Mouse (Mus musculus) cerebellum, postnatal 36 days (tissue): ENCODE measurements around the gene Klrb1.
"Not testable (repeated sequence)": the region's sequence is repeated elsewhere in the genome, so short reads cannot be mapped to it uniquely, and the experiment has no call there.

Experiments
- DNase-seq, 2 experiments: peaks; one replicate each; pipeline ENCODE4 v3.0.0; 2021 to 2022; ENCODE audit warnings: mixed read lengths in 2 of 2

Gene Klrb1

DNA sequence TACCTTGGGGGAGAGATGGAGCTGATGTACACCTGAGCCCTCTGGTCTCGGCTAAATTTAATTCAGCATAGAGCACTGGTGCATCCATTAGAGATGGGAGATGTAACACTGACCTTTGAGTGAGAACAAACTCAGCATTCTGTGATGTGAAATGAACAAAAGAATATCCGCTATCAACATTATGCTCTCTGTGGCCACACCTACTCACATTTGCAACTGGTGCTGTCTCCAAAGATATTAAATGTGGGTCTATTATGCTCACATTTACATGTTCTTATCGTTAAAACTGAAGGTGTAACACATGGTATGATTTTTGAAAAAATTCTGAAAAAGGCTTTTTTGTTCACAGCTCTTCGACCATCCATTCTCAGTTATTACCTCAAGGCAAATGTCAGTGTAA is at the start of gene Klrb1:
Gene Klrb1 (minus strand): TSS at position 101 of the 400 bp plus-strand sequence.
- no peak for DNase-seq

GRCm38 (mm10) chr6:128769481-128770253 is 46.8 kb upstream of the Klrb1 start:
- DNase-seq, result no peak

DNA sequence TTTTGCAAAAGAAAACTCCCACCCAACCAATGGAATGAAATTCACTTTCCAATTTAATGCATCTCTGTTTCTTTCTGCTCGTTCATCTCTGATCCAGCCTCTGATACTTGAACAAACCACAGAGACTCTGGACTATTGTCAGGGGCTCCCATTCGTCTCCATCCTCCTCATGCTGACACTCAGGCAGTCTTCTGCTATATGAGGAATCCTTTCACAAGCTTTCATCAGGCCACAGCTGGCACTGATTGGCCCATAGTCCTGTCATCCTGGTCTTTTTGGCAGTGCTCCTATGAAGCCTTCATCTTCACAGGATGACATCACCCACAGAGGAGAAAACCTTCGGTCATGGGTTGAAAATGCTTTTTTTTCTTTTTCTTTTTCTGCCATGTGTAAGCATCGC is 45.2 kb upstream of the Klrb1 start:
- no peak for DNase-seq

DNA sequence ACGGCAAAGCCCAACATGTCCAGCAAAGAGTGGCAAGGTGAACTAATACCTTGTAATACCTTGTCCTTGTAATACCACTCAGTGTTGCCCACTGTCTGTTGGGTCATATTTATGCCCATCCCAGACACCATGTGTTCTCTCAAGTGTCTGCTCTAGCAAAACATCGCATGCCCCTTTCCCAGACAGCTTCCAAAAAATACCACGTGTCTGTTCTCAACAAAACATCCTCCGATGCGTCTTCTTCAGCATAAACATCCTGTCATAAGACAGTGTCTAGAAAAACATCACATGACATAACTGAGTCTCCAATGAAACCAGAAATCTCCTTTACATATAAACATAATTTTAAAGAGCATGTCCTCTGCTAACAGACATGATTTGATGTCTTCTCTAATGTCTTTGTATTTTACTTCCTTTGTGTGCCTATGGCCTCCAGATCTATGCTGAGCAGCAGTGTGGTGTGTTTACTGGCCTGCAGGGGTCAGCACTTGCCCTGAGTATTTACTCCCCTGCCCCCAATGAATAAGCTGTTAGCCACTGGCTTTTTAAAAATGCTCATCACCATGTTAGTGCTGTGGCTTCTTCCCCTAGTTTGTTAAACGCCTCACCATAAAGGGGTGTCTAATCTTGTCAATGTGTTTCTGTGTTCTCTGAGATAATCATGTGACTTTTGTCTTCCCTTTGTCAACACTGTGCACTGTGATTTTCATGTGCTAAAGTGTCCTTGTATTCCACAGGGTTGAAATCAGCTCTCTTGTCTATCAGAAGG is 43.8 kb upstream of the Klrb1 start:
- peak; percentile 47 to 49 for DNase-seq

DNA sequence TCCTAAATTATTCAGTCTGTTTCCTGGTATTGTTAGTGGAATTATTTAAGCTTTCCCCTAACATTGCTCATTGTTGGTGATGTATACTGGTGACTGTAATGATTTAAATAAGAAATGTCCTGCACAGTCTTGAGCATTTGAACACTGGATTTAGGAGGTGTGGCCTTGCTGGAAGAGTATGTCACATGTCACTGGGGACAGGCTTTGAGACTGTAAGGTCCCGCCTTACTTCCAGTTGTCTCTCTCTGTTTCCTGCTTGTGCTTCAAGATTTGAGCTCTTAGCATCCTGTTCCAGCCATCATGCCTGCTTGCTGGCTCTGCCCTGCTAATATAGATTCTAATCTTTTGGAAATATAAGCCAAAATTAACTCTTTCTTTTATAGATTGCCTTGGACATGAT is 42.4 kb upstream of the Klrb1 start:
- no peak for DNase-seq

DNA sequence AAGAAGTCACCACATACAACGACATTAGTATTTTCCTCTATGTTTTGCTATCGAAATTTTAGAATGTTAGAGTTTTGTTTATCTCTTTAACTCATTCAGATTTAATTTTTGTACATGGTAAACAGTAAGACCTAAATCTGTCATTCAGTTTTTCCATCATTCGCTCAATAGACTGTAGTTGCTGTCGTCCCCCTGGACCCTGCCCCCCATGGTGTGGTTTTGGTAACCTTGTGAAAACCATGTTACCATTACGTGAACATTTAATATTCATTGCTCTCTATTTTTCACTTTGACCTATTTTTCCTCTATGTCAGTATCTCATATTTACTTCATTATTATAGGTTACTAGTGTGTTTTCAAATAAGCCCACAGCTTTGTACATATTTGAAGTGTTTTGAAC is 41.7 kb upstream of the Klrb1 start:
- no peak for DNase-seq

DNA sequence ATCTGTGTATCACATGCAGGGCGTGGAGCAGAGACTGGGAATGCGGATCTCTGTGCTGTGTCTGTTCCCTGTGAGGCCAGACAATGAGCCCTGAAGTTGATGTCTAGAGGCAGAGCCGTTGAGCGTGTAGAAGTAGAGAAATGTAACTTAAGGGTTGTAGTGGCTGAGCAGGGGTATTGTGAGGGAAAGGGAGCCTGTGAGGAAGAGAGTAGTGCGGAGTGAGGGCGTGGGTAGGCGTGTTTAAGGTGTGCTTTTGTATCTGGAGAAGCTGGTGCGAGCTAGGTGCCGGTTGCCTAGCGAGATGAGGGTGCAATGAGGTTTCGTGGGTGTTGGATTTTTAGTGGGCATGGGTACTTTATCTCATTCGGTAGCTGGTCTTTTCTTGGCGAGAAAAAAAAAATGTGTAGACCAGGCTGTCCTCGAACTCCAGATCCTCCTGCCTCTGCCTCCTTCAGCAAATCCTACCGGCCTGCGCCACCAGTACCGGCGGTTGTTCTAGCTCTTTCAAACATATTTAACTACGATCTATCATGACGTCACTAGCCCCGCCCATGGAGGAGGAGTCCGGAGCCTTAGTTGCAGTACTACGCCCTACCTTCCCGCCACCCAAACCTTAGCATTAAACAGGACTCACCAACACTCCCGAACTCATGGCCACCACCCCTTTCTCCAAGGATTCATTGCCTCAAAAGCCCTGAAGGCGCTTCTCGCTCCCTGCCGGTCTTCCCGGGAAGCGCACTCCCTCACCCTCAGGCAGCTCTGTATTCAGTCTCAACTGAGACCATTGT is 41.1 kb upstream of the Klrb1 start:
- DNase-seq, result peak; percentile 92 to 96

DNA sequence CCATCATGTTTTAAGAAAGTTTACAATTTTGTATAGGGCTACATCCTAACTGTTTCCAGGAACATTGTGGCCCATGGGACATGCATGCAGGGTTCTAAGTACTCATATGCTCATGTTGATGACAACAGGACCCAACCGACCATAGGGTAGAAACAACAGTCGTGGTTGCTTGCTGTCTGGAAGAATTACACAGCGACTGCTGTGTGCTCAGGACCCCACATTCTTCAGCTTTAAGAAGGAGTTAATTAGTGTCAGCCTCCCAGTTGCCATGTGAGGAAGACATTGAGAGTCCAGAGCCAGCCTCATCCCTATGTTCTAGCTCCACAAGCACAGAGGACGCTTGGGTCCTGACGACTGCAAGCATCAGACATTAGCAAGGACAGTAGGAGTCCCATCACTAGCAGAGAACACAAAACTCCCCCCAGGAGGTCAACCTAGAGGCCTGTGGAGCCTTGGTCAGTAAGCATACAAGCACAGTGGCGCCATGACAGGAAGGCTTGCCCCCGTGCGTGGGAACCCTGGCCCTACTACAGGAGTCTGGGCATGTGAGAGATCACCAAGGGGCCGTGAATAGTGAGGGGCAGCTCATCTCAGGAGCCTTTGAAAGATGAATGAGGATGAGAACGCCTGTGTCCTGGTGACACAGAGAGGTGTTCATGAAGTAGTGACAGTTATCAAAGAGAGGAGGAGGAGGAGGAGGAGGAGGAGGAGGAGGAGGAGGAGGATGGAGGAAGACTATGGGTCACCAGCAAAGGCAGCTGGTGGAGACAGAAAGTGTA is 40.2 kb upstream of the Klrb1 start:
- DNase-seq, result peak in 1 of 2 experiments; percentile 30

DNA sequence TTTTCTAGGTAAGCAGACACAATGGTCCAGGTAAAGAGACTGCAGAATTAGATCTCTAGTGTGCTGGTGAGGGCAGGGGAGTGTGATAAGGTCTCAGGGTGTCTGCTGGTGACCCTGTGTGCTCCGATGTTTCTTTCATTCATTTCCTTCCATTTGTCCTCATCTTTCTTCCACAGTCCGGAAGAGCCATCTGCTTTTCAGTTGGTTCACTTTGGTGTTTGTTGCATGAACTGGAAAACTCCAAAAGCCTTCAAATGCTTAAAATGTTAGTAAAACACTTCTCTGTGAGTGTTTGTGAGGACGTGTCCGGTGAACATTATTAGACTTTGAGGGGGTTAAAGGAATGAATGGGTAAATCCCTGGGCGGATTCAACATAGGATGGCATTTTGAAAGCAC is 38.3 kb upstream of the Klrb1 start:
- peak in 1 of 2 experiments; percentile 14 for DNase-seq

DNA sequence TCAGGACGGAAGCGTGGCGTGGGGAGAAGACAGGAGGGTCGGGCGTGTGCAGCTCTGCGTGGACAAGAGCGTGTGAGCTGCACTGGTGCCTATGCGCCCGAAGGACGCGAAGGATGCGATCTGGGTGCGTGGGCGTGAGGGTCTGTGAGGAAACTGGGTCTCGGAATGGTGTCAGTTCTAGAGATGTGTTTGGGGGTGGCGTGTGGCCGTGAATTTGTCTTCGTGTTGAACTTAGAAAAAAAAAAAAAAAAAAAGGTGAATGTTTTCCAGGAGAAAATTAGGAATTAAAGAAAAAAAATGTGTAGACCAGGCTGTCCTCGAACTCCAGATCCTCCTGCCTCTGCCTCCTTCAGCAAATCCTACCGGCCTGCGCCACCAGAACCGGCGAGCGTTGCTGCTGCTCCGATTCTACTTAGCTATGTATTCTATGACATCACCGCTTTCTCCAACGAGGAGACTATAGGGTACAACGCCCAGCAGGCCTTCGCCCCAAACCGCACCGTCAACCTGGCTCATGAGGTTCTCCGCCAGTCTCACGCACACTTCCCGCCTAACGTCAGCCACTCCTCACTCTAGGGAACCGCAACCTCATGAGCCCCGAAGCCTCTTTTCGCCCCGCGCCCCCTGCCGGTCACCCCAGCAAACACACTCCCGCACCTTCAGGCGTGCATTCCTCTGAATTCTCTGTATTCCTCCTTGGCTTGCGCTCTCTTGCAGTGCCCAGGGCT is 37.7 kb upstream of the Klrb1 start:
- peak; percentile 85 to 96 for DNase-seq

- peak; percentile 93 to 98 for DNase-seq
Measured at GRCm38 (mm10) chr6:128760016-128760415, 37.2 kb upstream of the Klrb1 start.

- peak in 1 of 2 experiments; percentile 9 for DNase-seq
Measured at GRCm38 (mm10) chr6:128759221-128759950, 36.5 kb upstream of the Klrb1 start.

- not testable (repeated sequence) for DNase-seq
Measured at GRCm38 (mm10) chr6:128755402-128755763, 32.5 kb upstream of the Klrb1 start.

DNA sequence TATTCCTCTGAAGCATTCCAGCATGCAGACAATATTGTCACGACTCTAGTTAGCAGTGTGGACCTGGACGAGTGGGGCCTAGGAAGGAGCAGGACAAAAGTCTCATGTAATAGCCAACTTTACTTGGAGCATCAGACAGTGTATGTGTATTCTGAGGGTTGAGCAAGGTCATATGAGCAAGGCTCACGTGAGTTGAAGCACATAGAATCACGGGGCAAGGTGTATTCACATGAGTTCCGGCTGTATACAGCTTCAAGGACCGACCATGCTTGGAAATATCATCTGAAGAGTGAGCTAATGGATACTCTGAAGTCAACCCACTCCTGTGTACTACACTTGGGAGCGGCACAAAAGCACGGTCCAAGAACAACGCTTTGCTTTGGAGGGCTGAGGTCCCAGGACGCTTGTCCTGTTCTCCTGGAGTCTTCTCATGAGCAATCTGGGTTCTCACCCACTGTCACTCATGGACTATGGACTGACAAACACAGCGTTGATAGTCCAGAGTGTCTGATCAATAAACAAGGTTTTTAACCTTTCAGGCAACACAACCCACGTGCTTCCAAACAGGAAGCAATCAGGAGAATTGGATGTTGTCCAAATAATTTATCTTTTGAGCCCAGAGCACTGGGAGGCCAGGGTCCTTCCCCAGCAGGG is 32.0 kb upstream of the Klrb1 start:
- not testable (repeated sequence) for DNase-seq

DNA sequence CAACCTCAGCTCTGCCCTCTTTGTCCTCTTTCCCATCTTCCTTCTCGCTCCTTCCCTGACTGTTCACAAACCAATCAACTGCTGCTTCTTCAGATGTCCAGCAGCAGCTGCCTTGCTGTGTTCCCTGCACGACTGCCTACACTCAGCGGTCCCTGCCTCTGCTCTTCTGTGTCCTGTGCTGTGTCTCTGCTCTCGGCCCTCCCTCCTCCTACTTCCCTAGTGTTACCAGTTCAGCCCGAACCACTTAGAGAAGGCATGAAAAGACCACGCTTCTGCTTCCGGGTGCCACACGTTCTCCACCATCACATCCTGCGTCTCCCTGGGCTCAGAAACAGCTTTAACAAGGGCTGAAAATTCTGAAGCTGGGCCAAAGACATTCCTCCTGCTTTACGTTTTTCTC is 31.4 kb upstream of the Klrb1 start:
- peak; percentile 20 to 32 for DNase-seq

- peak; percentile 79 to 87 for DNase-seq
Measured at GRCm38 (mm10) chr6:128753610-128754224, 30.9 kb upstream of the Klrb1 start.

DNA sequence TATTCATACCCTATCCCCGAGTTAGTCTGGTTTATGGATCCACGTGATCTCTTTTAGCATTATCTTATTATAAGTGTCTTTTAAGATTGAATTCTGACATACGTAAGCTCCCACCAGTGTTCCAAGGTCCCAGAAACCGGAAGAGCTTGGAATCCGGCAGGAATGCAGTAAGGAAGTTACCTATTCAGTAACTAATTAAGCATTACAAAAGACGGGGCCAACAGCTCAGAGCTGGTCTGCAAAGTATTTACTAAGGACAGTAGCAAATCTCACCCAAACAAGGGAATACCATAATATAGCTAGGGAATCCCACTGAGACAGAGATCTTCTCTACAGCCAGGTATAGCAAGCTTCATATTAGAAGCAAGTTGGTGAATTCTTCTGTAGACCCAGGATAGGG is 24.1 kb upstream of the Klrb1 start:
- not testable (repeated sequence) for DNase-seq

GRCm38 (mm10) chr6:128737445-128737844 is 14.6 kb upstream of the Klrb1 start:
- no peak for DNase-seq

DNA sequence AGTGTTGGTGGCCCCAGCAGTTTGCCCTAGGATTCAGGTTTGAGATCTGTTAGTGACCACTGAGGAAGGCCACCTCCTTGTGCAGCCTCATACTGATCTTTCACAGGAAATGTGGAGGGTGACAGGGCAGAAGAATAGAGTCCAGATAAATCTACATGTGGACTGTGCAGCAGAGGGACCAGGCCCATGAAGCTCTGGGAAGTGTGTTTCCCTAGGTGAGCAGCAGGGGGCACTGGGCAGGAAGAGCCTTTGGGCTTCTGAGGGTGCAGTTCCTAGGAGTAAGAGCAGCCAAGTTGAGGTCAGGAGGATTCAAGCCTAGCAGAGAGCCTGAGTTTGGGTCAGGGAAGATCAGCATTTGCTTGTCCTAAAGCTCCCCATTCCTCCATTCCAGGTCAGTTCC is 13.2 kb upstream of the Klrb1 start:
- DNase-seq, result peak; percentile 6 to 8

GRCm38 (mm10) chr6:128734896-128735295 is 12.0 kb upstream of the Klrb1 start:
- no peak for DNase-seq
